Mouse (Mus musculus): ENCODE data around the gene Gpr176. TPM values are rescaled to one million over a fixed set of nuclear protein-coding genes. Genes with fewer than 3 reads are reported as not detected.

Gpr176 gene
- total and polyA plus RNA-seq, 3 experiments, result 0.16 TPM; not detected in 2

DNA sequence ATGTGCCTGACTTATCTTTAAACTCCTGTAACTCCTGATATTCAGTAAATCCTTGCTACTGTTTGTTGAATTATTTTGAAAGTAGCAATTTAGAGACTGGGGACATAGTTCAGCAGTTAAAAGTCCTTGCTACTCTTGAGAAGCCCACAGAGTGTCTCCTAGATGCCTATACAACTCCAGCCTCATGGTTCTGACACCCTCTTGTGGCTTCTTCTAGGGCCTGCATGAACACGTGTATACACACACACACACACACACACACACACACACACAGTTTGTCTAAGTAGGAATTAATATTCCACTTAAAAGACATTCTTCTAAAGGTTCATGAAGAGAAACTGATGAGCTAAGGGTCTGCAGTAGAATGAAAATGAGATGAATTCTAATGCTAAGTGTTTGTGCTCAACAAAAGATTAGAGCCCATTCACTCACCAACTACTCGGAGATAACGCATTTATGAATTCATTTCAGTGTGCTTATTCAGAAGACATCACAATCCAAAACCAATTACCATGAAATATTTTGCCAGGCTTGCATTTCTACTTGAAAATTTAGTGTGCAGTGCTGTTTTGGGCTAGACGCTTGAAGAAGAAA lies 144.6 kb downstream of the Gpr176 start:
- no peaks in the 10 kb centered on the region for H3K27me3 ChIP-seq (ENCODE audit: insufficient read depth, low read length)
- no peaks in the 10 kb centered on the region for H3K9me3 ChIP-seq (replicated peaks)
- H3K4me3 ChIP-seq (ENCODE audit: low read depth, low read length), result no peak overlapping the region
- H3K4me1 ChIP-seq (ENCODE audit: insufficient read depth, low read depth, low read length), result no peaks in the 10 kb centered on the region
- DNase-seq (ENCODE audit: low spot score) (no peak), ATAC-seq (ENCODE audit: extremely low read depth, insufficient number of reproducible peaks, low FRiP score, poor library complexity, severe bottlenecking) (no peak)
- H3K36me3 ChIP-seq (replicated peaks), result no peaks in the 10 kb centered on the region
- no peak for TF ChIP-seq GATA1 (IDR thresholded peaks at IDR 0.05; ENCODE audit: borderline replicate concordance, low read length)
- no peak for TF ChIP-seq GATA2 (IDR thresholded peaks at IDR 0.05; ENCODE audit: borderline replicate concordance, low read depth, low read length)
- TF ChIP-seq CTCF (IDR thresholded peaks at IDR 0.05; ENCODE audit: low read depth, low read length), result no peak
- TF ChIP-seq POLR2AphosphoS5 (IDR thresholded peaks at IDR 0.05; ENCODE audit: insufficient replicate concordance, low read depth, low read length), result no peak
- no peak for TF ChIP-seq TAL1 (conservative IDR thresholded peaks at IDR 0.05; ENCODE audit: low read depth, low read length)

Other genes starting within 250 kb of the Gpr176 start
- gene Fsip1, start 116.5 kb downstream of the Gpr176 start, total RNA-seq (2014; fragmentation: Nextera tagmentation), result not detected in 2 replicates
- gene Fsip1, start 116.5 kb downstream of the Gpr176 start, total RNA-seq (2017), result 0.27 TPM in 1 of 2 replicates, not detected in the other
- gene Fsip1, start 116.5 kb downstream of the Gpr176 start, polyA plus RNA-seq (2012), result not detected in 2 replicates
- 35.4 and 38.2 TPM in 2 replicates for gene Eif2ak4, start 15.2 kb upstream of the Gpr176 start, total RNA-seq (2014; fragmentation: Nextera tagmentation)
- gene Eif2ak4, start 15.2 kb upstream of the Gpr176 start, total RNA-seq (2017), result 23.1 and 23.9 TPM in 2 replicates
- 12.4 TPM in 2 replicates for gene Eif2ak4, start 15.2 kb upstream of the Gpr176 start, polyA plus RNA-seq (2012)
- gene Srp14, start 106.3 kb upstream of the Gpr176 start, total RNA-seq (2014; fragmentation: Nextera tagmentation), result 107 and 121 TPM in 2 replicates
- 303 and 317 TPM in 2 replicates for gene Srp14, start 106.3 kb upstream of the Gpr176 start, total RNA-seq (2017)
- gene Srp14, start 106.3 kb upstream of the Gpr176 start, polyA plus RNA-seq (2012), result 69.1 and 110 TPM in 2 replicates
- not detected in 2 replicates for gene Bmf, start 176.3 kb upstream of the Gpr176 start, total RNA-seq (2014; fragmentation: Nextera tagmentation)
- 0.16 TPM in 1 of 2 replicates, not detected in the other for gene Bmf, start 176.3 kb upstream of the Gpr176 start, total RNA-seq (2017)
- gene Bmf, start 176.3 kb upstream of the Gpr176 start, polyA plus RNA-seq (2012), result 0.17 TPM in 1 of 2 replicates, not detected in the other
- 69.8 and 75.1 TPM in 2 replicates for gene Bub1b, start 224.8 kb upstream of the Gpr176 start, total RNA-seq (2014; fragmentation: Nextera tagmentation)
- 110 and 126 TPM in 2 replicates for gene Bub1b, start 224.8 kb upstream of the Gpr176 start, total RNA-seq (2017)
- 21.1 and 26.3 TPM in 2 replicates for gene Bub1b, start 224.8 kb upstream of the Gpr176 start, polyA plus RNA-seq (2012)